Mouse (Mus musculus): ENCODE data around the gene Tgfbr3. TPM values are rescaled to one million over a fixed set of nuclear protein-coding genes. Genes with fewer than 3 reads are reported as not detected.

Gene Tgfbr3
- polyA plus RNA-seq, 1 experiment from 2014 or later = 14.9 TPM

- H3K4me1 ChIP-seq (ENCODE audit: control insufficient read depth, insufficient read depth, low read length) = peaks cover 23% of the 10 kb centered on the region
- no peaks in the 10 kb centered on the region for H3K27me3 ChIP-seq (replicated peaks; ENCODE audit: control insufficient read depth, insufficient read depth, low read length)
- 70% methylated on average over 7 of the region's 7 CpGs for WGBS
- H3K36me3 ChIP-seq (ENCODE audit: control insufficient read depth, insufficient read depth, low read length) = no peaks in the 10 kb centered on the region
- no peak overlapping the region for H3K4me3 ChIP-seq (ENCODE audit: low read length)
- H3K9ac ChIP-seq (ENCODE audit: low read depth, low read length) = no peak overlapping the region
- H3K27ac ChIP-seq (ENCODE audit: low read length) = no peak overlapping the region
- ATAC-seq = no peak
- no peak overlapping the region for H3K4me2 ChIP-seq (ENCODE audit: low read depth, low read length)
- no peaks in the 10 kb centered on the region for H3K9me3 ChIP-seq (ENCODE audit: control insufficient read depth, low read length)
These were observed 123.7 kb downstream of the Tgfbr3 start for GRCm38 (mm10) chr5:107165734-107166133.

GRCm38 (mm10) chr5:107165271-107165670 is 124.2 kb downstream of the Tgfbr3 start:
- no peak overlapping the region for H3K27ac ChIP-seq (ENCODE audit: low read length)
- no peaks in the 10 kb centered on the region for H3K9me3 ChIP-seq (ENCODE audit: control insufficient read depth, low read length)
- H3K36me3 ChIP-seq (ENCODE audit: control insufficient read depth, insufficient read depth, low read length) = no peaks in the 10 kb centered on the region
- no peak overlapping the region for H3K4me3 ChIP-seq (ENCODE audit: low read length)
- no peak overlapping the region for H3K9ac ChIP-seq (ENCODE audit: low read depth, low read length)
- peaks cover 28% of the 10 kb centered on the region for H3K4me1 ChIP-seq (ENCODE audit: control insufficient read depth, insufficient read depth, low read length)
- no peak for ATAC-seq
- 89% methylated on average over 5 of the region's 5 CpGs for WGBS
- no peak overlapping the region for H3K4me2 ChIP-seq (ENCODE audit: low read depth, low read length)
- H3K27me3 ChIP-seq (replicated peaks; ENCODE audit: control insufficient read depth, insufficient read depth, low read length) = no peaks in the 10 kb centered on the region

- Histone ChIP-seq H3K4me2 (ENCODE audit: low read depth, low read length) (no peak overlapping the region), H3K36me3 (ENCODE audit: control insufficient read depth, insufficient read depth, low read length) (no peaks in the 10 kb centered on the region), H3K9ac (ENCODE audit: low read depth, low read length) (no peak overlapping the region), H3K9me3 (ENCODE audit: control insufficient read depth, low read length) (no peaks in the 10 kb centered on the region), H3K27ac (ENCODE audit: low read length) (no peak overlapping the region), H3K4me1 (ENCODE audit: control insufficient read depth, insufficient read depth, low read length) (peaks cover 28% of the 10 kb centered on the region), H3K27me3 (replicated peaks; ENCODE audit: control insufficient read depth, insufficient read depth, low read length) (no peaks in the 10 kb centered on the region), H3K4me3 (ENCODE audit: low read length) (no peak overlapping the region)
- no peak for ATAC-seq
- 90% methylated on average over 4 of the region's 4 CpGs for WGBS
These were observed 124.6 kb downstream of the Tgfbr3 start for GRCm38 (mm10) chr5:107164856-107165255.

- 74% methylated on average over 4 of the region's 4 CpGs for WGBS
These were observed 125.3 kb downstream of the Tgfbr3 start for GRCm38 (mm10) chr5:107164146-107164545.

GRCm38 (mm10) chr5:107163336-107163735 is 126.1 kb downstream of the Tgfbr3 start:
- no peaks in the 10 kb centered on the region for H3K9me3 ChIP-seq (ENCODE audit: control insufficient read depth, low read length)
- H3K4me2 ChIP-seq (ENCODE audit: low read depth, low read length) = no peak overlapping the region
- no peaks in the 10 kb centered on the region for H3K36me3 ChIP-seq (ENCODE audit: control insufficient read depth, insufficient read depth, low read length)
- no peak for ATAC-seq
- peaks cover 25% of the 10 kb centered on the region for H3K4me1 ChIP-seq (ENCODE audit: control insufficient read depth, insufficient read depth, low read length)
- no peak overlapping the region for H3K9ac ChIP-seq (ENCODE audit: low read depth, low read length)
- no peaks in the 10 kb centered on the region for H3K27me3 ChIP-seq (replicated peaks; ENCODE audit: control insufficient read depth, insufficient read depth, low read length)
- no peak overlapping the region for H3K4me3 ChIP-seq (ENCODE audit: low read length)
- no peak overlapping the region for H3K27ac ChIP-seq (ENCODE audit: low read length)

More at GRCm38 (mm10) chr5:107164146-107164545, 125.3 kb downstream of the Tgfbr3 start:
- H3K4me1 ChIP-seq (ENCODE audit: control insufficient read depth, insufficient read depth, low read length) = peaks cover 28% of the 10 kb centered on the region
- H3K4me3 ChIP-seq (ENCODE audit: low read length) = no peak overlapping the region
- no peak overlapping the region for H3K4me2 ChIP-seq (ENCODE audit: low read depth, low read length)
- ATAC-seq = no peak
- no peaks in the 10 kb centered on the region for H3K36me3 ChIP-seq (ENCODE audit: control insufficient read depth, insufficient read depth, low read length)
- H3K27ac ChIP-seq (ENCODE audit: low read length) = no peak overlapping the region; the same call in 1 of the 2 replicates
- no peaks in the 10 kb centered on the region for H3K27me3 ChIP-seq (replicated peaks; ENCODE audit: control insufficient read depth, insufficient read depth, low read length)
- H3K9me3 ChIP-seq (ENCODE audit: control insufficient read depth, low read length) = no peaks in the 10 kb centered on the region
- no peak overlapping the region for H3K9ac ChIP-seq (ENCODE audit: low read depth, low read length)

GRCm38 (mm10) chr5:107162812-107163211 is 126.6 kb downstream of the Tgfbr3 start:
- no peaks in the 10 kb centered on the region for H3K9me3 ChIP-seq (ENCODE audit: control insufficient read depth, low read length)
- H3K9ac ChIP-seq (ENCODE audit: low read depth, low read length) = no peak overlapping the region
- no peak for ATAC-seq
- no peak overlapping the region for H3K4me3 ChIP-seq (ENCODE audit: low read length)
- H3K4me1 ChIP-seq (ENCODE audit: control insufficient read depth, insufficient read depth, low read length) = peaks cover 21% of the 10 kb centered on the region
- WGBS = 86% methylated on average over 6 of the region's 6 CpGs
- H3K36me3 ChIP-seq (ENCODE audit: control insufficient read depth, insufficient read depth, low read length) = no peaks in the 10 kb centered on the region
- H3K4me2 ChIP-seq (ENCODE audit: low read depth, low read length) = no peak overlapping the region
- H3K27me3 ChIP-seq (replicated peaks; ENCODE audit: control insufficient read depth, insufficient read depth, low read length) = no peaks in the 10 kb centered on the region
- H3K27ac ChIP-seq (ENCODE audit: low read length) = no peak overlapping the region

GRCm38 (mm10) chr5:107162319-107162718 is 127.1 kb downstream of the Tgfbr3 start:
- H3K27me3 ChIP-seq (replicated peaks; ENCODE audit: control insufficient read depth, insufficient read depth, low read length) = no peaks in the 10 kb centered on the region
- 83% methylated on average over 4 of the region's 4 CpGs for WGBS
- no peak overlapping the region for H3K27ac ChIP-seq (ENCODE audit: low read length)
- no peak overlapping the region for H3K9ac ChIP-seq (ENCODE audit: low read depth, low read length)
- no peaks in the 10 kb centered on the region for H3K36me3 ChIP-seq (ENCODE audit: control insufficient read depth, insufficient read depth, low read length)
- H3K4me3 ChIP-seq (ENCODE audit: low read length) = no peak overlapping the region
- peaks cover 20% of the 10 kb centered on the region for H3K4me1 ChIP-seq (ENCODE audit: control insufficient read depth, insufficient read depth, low read length)
- ATAC-seq = no peak
- no peaks in the 10 kb centered on the region for H3K9me3 ChIP-seq (ENCODE audit: control insufficient read depth, low read length)
- no peak overlapping the region for H3K4me2 ChIP-seq (ENCODE audit: low read depth, low read length)

- H3K9me3 ChIP-seq (ENCODE audit: control insufficient read depth, low read length) = no peaks in the 10 kb centered on the region
- no peak overlapping the region for H3K4me3 ChIP-seq (ENCODE audit: low read length)
- H3K9ac ChIP-seq (ENCODE audit: low read depth, low read length) = no peak overlapping the region
- no peaks in the 10 kb centered on the region for H3K36me3 ChIP-seq (ENCODE audit: control insufficient read depth, insufficient read depth, low read length)
- WGBS = 70% methylated on average over 8 of the region's 8 CpGs
- ATAC-seq = no peak
- H3K4me1 ChIP-seq (ENCODE audit: control insufficient read depth, insufficient read depth, low read length) = peaks cover 16% of the 10 kb centered on the region
- no peaks in the 10 kb centered on the region for H3K27me3 ChIP-seq (replicated peaks; ENCODE audit: control insufficient read depth, insufficient read depth, low read length)
- no peak overlapping the region for H3K27ac ChIP-seq (ENCODE audit: low read length)
- H3K4me2 ChIP-seq (ENCODE audit: low read depth, low read length) = no peak overlapping the region
These were observed 129.2 kb downstream of the Tgfbr3 start for GRCm38 (mm10) chr5:107159914-107160890.

- ATAC-seq = no peak
- Histone ChIP-seq H3K9ac (ENCODE audit: low read depth, low read length) (no peak overlapping the region), H3K4me3 (ENCODE audit: low read length) (no peak overlapping the region), H3K27me3 (replicated peaks; ENCODE audit: control insufficient read depth, insufficient read depth, low read length) (no peaks in the 10 kb centered on the region), H3K4me2 (ENCODE audit: low read depth, low read length) (no peak overlapping the region), H3K9me3 (ENCODE audit: control insufficient read depth, low read length) (no peaks in the 10 kb centered on the region), H3K4me1 (ENCODE audit: control insufficient read depth, insufficient read depth, low read length) (peaks cover 12% of the 10 kb centered on the region; the same call in 1 of the 2 replicates), H3K36me3 (ENCODE audit: control insufficient read depth, insufficient read depth, low read length) (no peaks in the 10 kb centered on the region), H3K27ac (ENCODE audit: low read length) (no peak overlapping the region)
- 87% methylated on average over 7 of the region's 7 CpGs for WGBS
These were observed 130.8 kb downstream of the Tgfbr3 start for GRCm38 (mm10) chr5:107158531-107159178.
